Mouse (Mus musculus) G1E-ER4 (cell line): ENCODE results near the gene Nexn. TPM values are rescaled to one million over a fixed set of nuclear protein-coding genes. Genes with fewer than 3 reads are reported as not detected.

Source experiments
- GATA1 ChIP-seq: IDR thresholded peaks from one replicate; pipeline ENCODE4 v1.8.0; 2012; ENCODE audit warnings: low read length, inconsistent platforms
- polyA plus RNA-seq: library from polyadenylated mRNA; stranded (reverse); fragments of >175 nt; gene quantifications from 2 replicates; pipeline ENCODE4 v1.2.3, GENCODE M21; 2012

The Nexn gene
- polyA plus RNA-seq, 1 experiment, result not detected

DNA sequence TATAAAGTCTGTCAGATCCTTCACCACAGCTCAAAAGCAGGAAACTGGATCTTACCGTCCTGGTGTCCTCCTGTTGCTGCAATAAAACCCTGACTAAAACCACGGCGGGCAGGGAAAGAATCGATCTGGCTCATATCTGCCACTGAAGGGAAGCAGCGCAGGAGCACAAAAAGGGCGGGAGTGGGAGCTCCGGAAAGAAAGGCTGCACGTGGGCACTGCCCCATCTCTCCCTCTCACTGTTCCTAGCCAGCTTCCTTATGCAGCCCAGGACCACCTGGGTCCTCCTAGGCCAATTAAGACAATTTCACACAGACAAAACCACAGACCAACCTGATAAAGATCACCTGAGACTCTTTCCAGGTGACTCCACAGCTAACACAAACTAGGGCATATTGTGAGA, 4.7 kb downstream of the Nexn start:
- TF ChIP-seq GATA1, result no peak

DNA sequence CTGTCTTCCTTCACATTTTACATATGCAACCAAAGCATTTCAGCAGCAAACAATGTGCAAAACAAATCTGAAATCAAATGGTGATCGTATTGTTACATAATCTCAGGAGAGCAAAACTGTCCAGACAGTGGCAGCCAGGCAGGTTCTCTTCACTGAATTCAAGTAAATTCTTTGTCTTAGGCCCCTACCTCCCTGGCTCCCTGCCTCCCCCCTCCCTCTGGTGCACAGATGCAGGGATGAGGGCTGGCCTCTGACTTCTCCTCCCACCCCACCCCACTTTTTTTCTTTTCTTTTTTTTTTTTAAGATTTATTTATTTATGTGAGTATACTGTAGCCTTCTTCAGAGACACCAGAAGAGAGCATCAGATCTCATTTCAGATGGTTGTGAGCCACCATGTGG, 5.8 kb downstream of the Nexn start:
- no peak for TF ChIP-seq GATA1

DNA sequence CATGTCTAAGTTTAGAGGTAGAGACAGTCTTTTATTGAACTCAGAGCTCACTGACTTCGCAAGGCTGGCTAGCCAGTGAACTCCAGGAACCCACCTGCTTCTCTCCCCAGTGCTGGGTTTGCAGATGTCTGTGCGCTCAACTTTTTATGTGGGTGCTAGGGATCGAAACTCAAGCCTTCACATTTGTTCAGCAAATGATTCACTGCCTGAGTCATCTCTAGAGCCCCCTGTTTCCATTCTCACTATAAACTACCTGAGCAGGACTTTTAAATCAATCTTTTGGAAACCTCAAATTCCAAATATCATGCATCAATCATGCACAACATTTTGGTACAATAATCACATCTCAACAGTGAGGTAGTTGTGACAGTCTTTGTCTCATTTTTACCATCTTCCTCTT, 8.6 kb downstream of the Nexn start:
- TF ChIP-seq GATA1, result no peak

DNA sequence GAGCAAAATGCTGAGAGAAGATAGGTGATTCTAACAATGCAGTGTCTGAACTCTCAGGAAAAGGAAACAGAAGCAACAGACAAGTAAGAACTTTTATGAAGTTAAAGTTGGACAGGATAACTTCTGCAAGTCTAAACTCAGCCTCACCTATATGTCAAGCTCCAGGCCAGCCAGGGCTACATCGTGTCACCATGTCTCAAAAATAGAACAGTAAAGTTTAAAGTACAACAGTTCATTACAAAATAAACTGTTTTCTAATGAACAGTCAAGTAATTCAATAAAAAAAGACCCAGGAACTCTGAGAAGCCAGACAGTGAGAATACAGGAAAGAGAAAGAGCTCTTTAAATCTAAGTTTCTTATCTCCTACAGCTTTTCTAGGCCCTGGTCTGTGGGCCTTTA, 15.7 kb downstream of the Nexn start:
- TF ChIP-seq GATA1, result no peak

DNA sequence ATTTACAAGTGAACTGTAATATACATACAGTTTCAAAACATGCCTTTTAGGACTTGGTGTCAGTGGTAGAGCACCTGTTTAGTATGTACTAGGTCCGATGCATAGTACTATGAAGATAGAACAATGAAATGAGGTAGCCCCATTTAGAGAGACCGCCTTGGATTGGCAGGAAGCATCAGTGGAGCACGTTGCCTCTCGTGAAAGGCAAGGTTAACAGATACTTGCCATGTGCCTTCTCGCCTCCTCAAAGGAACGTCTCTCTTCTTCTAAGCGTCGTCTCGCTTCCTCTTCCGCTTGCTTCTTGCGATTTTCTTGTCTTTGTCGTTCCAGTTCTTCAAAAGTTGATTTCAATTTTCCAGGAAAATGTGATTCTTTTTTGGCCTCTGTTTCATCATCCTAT, 18.4 kb downstream of the Nexn start:
- no peak for TF ChIP-seq GATA1

DNA sequence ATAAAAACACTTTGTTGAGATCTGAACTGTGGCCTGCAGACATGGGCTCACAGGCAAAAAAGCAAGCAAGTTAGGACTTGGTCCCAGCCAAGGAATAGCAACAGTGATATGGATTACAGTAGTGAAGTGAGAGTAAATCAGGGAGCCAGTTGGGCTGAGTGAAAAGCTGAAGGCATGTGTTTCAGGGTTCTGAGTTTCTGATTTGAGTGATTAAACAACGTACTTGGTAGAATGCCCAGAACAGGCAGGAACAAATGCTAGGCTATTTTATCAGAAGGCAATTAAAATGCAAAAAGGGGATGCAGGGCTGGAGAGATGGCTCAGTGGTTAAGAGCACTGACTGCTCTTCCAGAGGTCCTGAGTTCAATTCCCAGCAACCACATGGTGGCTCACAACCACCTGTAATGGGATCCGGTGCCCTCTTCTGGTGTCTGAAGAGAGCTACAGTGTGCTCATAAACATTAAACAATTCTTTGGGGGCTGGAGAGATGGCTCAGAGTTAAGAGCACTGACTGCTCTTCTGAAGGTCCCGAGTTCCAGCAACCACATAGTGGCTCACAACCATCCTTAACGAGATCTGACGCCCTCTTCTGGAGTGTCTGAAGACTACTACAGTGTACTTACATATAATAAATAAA, 20.8 kb downstream of the Nexn start:
- no peak for TF ChIP-seq GATA1

DNA sequence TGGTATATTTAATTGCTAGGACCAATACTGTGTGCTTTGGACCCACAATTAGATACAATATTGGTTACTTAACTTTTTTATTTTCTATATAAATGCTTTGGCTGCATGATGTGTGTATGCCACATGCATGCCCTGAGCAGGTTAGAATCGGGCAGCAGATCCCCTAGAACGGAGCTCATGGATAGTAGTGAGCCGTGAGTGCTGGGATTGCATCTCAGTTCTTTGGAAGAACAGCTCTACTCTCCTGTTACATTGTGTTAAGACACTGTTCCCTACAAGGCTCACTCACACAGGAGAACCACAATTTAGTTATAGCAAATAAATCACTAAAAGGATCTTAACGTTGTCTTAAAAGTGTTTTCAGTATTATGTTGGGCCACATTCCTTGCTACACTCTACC, 22.8 kb downstream of the Nexn start:
- no peak for TF ChIP-seq GATA1

DNA sequence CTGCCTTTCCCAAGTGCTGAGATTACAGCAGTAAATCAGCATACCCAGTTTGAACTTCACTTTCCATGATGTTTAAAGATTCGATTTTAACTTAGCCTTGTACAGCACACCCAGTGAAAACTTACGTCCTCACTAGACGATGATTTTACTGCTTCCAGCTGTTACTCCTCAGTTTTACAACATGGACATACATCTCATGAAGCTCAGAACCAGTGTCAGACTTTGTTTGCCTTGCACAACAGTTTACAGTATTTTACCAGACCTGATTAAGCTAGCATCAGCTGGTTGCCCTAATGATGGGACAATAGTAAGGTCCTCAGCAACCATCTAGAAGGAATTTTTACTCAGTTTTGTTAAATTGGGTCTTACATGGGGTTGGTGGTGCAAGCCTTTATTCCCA, 25.1 kb downstream of the Nexn start:
- TF ChIP-seq GATA1, result no peak

DNA sequence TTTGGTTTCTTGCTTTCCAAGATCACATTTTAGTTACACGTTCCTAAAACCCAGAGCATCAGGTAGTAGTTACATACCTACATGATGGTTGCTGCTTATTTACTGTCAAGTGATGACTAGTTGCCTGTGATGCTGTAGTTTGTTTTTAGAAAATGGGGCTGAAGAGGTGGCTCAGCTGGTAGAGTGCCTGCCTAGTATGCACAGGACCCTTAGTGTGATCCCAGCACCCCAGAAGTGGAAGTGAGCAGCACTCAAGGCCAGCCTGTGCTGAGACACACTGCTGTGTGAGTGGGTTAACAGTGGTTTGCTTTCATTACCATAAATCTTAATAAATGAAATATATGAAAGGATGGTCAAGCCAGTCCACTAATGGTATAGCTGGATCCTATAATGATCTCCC, 26.6 kb downstream of the Nexn start:
- no peak for TF ChIP-seq GATA1

DNA sequence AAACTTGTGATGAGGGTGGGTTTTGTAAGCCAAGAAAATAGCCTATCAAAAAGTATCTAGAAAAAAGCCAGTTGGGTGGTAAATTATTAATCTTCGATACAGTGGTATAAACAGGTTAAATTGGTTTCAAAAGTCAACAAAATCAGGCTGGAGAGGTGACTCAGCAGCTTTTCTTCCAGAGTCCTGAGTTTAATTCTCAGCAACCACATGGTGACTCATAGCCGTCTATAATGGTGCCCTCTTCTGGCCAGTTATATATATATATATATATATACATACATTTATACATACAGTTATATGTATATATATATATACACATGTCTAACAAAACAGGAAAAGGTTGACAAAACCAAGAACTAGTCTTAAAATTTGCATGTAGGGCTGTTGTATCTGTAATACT, 27.3 kb downstream of the Nexn start:
- no peak for TF ChIP-seq GATA1

DNA sequence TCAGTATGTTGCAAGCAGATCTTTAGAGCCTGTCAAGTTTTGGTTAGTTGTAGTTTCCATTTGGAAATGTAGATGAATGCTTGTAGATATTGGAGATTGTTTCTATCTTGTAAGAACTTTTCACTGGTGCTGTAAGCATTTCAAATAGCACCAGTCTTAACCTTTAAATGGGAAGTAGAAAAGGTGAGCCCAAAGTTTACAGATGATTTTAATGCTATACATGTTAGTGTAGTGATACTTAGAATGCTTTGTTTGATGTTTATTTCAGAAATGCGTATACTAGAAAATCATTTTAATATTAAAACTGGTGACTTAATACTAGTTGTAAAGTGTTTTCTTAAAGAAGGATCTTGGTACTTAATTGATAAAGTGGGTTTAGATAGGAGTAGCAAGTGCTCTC, 30.3 kb downstream of the Nexn start:
- TF ChIP-seq GATA1, result no peak

DNA sequence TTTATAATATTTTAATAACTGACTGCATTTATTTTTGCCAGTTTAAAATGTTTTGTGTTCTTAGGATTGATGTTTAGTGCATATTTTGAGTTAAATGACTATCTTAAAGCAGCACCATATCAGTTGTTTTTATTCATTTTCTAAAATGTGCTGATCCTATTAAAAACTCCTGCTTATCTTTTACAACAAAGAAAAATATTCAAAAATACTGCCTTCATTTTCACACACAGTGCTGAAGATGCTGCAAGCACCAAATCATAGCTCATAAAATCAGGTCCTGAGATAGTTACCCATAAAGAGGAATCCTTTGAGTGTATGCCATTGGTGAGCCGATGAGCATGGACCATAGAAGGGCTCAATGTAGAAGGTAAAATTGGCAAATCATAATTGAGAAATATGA, 30.9 kb downstream of the Nexn start:
- TF ChIP-seq GATA1, result no peak

DNA sequence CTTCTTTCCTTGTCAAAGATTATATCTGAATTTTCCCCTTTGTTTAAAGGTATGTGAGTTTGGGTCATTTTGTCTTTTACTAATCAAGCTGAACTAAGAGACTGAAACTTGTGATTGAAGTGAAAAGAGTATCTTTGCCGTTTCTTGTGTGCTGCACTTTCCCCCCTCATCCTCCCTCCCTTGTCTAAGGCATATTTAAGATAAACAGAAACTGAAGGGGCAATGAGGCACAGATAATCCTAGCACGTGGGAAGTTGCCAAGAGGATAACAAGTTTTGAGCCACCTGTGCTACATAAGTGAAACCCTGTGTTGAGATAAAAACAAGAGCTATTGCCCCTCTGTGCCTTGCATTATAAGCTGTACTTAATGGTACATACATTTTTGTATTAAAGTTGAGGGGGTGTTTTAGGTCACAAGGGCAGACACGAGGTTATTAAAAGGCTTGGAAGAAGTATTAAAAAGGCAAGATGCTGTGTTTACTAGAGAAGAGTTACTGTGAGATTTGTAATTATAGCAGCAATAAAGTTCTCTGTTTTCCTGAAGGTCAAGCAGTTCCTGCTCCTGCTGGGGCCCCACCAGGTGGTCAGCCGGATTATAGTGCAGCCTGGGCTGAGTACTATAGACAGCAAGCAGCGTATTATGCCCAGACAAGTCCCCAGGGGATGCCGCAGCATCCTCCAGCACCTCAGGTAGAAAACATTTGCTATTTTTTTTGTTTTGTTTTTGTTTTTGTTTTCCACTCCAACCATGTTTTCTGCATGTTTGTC, 34.6 kb downstream of the Nexn start:
- peak; percentile 80 for TF ChIP-seq GATA1

DNA sequence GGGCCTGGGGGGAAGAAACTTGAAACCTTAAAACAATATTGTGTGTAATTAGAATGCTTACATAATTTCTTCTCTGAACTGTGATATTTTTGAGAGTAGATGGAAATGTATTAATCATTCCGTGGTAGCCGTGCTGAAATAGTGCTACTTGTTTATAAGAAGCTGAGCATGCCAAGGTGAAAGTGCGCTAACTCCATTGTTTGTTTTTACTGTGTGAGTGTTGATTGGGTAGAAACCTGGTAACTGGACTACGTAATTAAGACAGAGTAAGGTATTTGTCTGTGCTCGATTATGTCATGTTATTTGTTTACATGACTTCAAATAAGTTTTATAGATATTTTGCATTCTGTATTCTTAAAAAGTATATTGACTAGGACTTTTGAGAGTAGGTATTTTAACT, 36.9 kb downstream of the Nexn start:
- no peak for TF ChIP-seq GATA1

DNA sequence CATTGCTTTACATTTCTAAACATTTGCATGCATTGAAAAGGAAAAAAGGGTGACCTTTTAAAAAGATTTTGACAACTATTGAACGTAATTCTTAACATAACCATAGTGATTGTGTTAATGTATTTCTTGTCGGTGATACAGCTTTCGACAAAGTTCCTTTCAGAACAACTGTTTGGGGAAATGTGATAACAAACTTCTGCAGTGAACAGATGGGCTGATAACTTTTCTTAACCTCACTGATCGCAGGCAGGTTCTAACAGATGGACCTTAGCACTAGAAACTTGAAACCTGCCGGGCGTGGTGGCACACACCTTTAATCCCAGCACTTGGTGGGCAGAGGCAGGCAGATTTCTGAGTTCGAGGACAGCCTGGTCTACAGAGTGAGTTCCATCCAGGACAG, 37.3 kb downstream of the Nexn start:
- no peak for TF ChIP-seq GATA1

DNA sequence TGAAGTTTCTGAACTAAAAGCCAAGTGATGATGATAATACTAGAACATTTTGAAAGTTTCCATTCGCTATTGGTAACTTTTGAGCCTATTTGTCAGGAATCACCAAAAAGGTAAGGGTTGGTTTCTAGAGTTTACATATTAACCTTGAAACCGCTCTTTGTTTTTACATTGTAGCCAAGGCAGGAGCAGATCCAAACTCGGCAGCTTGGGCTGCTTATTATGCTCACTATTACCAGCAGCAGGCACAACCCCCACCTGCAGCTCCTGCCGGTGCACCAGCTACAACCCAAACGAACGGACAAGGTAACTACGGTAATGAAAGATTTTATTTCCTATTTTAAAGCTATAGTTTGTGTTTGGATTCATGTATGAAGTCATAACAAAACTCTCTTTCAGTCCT, 40.2 kb downstream of the Nexn start:
- TF ChIP-seq GATA1, result no peak

DNA sequence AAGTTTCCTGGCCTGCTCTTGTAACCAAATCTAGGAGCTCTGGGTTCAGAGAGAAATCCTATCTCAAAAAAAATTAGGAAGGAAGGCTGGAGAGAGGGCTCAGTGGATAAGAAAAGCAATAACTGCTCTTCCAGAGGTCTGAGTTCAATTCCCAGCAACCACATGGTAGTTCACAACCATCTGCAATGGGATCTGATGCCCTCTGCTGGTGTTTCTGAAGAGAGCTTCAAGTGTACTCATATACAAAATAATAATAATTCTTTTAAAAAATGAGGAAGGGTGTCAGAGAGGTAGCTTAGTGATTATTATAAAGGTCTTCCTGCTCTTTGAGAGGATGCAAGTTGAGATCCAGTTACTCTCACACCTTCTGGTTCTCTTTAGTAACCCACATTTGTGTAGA, 41.2 kb downstream of the Nexn start:
- no peak for TF ChIP-seq GATA1
